Mouse (Mus musculus) B cell, adult 2 months (primary cell): ENCODE data around the gene Pitpnm1.

Experiments
- DNase-seq, 2 experiments: peaks; one replicate each; pipeline ENCODE4 v3.0.0; 2022

The Pitpnm1 gene

DNA sequence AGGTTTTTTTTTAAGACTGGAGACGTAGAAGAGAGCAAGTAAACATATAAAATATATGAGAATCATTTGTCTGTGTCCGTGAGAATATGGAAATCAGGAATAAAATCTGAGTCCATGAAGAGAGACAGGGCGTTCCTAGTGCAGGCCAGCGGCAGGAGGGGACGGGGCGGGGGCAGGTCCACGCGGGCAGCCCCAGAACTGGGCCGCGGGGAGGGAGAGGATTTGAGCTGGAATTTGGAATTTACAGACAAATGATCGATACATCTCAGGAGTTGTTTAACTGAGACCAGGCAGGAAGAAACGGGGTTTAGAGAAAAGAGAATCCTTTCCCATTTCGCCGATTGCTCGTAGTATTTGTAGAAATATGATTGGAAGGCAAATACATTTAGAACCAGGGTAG, 29.5 kb upstream of the Pitpnm1 start:
- no peak for DNase-seq

DNA sequence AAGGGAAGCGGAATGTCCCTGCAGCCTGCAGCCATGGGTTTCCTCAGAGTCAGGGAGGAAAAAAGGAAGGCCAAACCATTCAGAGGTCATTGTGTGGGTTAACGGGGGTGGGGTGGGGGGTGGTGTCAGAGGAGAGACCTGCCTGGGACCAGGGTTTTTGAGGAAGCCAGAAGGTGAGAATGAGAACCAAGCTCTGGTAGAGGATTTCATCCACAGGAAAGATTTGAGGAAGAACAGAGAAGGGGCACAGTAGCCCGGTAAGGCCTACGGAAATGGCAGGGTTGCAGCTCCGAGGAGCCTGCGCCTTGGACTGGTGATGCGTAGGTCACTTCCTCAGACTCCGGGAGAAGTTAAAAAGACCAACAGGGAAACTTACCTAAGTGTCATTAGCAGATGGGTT, 29.0 kb upstream of the Pitpnm1 start:
- DNase-seq: no peak

GRCm38 (mm10) chr19:4071406-4071805, 28.4 kb upstream of the Pitpnm1 start:
- DNase-seq: no peak

DNA sequence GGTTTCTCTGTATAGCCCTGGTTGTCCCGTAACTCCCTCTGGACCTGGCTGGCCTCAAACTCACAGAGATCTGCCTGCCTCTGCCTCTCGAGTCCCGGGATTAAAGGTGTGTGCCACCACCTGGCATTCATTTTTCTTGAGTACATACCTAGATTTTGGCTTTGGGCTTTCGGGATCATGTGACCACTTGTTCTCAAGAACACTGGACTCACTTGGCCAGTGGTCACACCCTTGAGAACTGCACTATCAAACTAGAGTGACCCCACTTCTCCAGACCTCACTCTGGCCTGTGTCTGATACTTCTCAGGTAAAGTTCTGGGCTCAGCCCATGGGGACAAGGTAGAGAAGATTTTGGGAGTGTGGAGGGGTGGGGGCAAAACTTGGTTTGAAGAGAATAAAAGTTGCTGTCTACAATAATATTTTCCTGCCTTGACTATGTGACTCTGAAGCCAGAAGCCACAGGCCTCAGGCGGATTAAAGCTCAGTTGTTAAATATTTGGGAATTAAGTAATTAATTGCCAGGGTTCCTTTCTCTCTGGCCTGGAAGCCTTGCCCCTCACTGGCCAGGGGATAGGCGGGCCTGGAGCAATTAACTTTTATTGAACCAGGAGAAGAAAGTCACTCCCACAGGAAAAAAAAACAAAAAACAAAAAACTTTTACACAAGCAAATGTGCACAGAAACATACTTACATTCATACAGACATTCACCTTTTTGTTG, 26.9 kb upstream of the Pitpnm1 start:
- DNase-seq: no peak

DNA sequence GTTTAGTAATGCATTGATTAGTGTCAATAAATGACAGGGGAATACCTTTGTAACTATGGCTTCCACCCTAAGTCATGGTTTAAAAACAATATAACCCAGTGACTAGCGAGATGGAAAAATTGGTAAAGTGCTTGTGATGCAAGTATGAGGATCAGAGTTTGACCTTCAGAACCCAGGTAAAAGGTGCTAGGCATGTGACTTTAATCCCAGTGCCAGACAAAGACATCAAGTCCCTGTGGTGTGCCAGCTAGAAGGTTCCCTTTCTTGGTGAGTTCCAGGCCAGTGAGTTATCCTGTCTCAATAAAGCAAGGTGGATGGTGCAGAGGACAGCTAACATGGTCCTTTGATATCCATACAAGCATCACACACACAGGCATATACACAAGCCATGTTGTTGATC, 24.3 kb upstream of the Pitpnm1 start:
- no peak for DNase-seq

GRCm38 (mm10) chr19:4079594-4079993, 20.2 kb upstream of the Pitpnm1 start:
- no peak for DNase-seq

- DNase-seq: no peak
Measured at GRCm38 (mm10) chr19:4080511-4081009, 19.2 kb upstream of the Pitpnm1 start.

GRCm38 (mm10) chr19:4081394-4081793, 18.4 kb upstream of the Pitpnm1 start, which contains the start of gene Cabp2:
TSS of gene Cabp2 (plus strand) at chr19:4081578.
- no peak for DNase-seq

GRCm38 (mm10) chr19:4082219-4082965, 17.4 kb upstream of the Pitpnm1 start:
- DNase-seq: no peak

GRCm38 (mm10) chr19:4083316-4083715, 16.5 kb upstream of the Pitpnm1 start:
- no peak for DNase-seq

- no peak for DNase-seq
Measured at GRCm38 (mm10) chr19:4083826-4084225, 16.0 kb upstream of the Pitpnm1 start.

DNA sequence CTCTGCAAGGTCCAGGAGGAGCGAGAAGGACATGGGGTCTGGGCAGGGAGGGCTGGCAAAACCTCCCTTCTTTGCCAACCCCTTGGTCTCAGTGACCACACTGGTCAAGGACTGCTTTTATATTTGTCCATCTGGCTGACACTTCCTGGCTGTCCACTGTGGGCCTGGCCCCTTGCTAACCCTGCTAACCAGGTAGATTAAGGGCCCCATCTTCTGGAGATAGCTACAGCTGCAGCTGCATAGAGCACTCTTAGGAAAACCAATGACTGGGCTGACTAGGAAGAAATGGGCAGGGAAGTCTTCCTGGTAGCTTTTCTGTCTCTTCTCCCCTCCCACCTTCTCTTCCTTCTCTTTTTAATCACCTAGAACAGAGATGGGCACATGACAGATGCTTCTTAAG, 14.8 kb upstream of the Pitpnm1 start:
- DNase-seq: no peak

GRCm38 (mm10) chr19:4086156-4086555, 13.6 kb upstream of the Pitpnm1 start:
- DNase-seq: no peak

- no peak for DNase-seq
Measured at GRCm38 (mm10) chr19:4087090-4087489, 12.7 kb upstream of the Pitpnm1 start.

DNA sequence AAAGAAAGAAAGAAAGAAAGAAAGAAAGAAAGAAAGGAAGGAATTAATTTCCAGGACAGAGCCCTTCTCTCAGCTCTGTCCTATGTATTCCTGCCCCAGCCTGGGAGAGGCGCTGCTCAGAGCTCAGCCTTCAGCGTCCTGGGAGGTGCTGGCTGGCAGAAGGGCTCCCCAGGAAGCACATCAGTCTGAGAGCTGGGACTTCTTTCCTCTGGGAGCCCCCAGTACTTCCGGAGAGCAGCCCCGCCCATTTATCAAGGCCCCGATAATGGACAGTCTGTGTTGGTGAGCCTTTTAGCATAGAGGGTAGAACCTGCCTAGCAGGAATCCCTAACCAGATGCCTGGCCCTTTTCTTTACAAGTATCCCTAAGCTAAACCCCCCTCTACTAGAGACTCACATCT, 11.7 kb upstream of the Pitpnm1 start:
- no peak for DNase-seq

DNA sequence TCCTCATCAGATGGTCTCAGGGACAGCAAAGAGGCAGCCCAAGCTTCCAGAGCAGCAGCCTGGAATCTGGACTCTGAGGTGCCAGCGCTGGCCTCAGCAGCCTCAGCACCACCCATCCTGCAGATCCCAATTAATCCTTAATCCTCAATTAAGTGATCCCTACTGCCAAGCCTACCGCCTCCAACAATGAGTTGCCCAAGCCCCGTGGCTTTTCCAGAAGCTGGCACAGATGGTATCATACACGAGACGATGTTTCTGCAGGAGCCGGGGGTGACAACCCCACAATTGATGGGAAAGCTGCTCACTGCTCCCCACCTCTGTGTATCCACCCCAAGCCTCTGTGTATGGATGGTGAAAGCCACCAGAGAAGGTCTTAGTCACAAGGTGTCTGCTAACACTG, 10.7 kb upstream of the Pitpnm1 start:
- no peak for DNase-seq

DNA sequence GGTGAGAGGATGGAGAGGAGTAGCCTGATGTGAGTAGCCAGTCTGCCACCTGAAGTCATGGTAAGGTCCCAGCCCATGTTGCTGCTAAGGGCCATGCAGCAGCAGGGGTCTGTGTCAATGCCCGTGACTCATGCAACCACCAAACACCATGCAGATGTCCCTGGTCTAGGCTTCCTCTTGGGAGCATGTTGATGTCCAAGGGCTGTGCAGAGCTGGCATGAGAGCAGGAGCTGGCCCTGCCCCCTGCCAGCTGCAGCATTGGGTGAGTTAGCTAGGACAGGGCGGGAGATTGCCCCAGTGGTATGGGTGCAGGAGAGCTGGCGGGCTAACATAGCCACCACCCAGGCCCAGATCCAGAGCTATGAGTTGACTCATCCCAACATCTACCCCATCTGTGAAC, 9.4 kb upstream of the Pitpnm1 start:
- no peak for DNase-seq

GRCm38 (mm10) chr19:4091383-4091782, 8.4 kb upstream of the Pitpnm1 start:
- DNase-seq: no peak

DNA sequence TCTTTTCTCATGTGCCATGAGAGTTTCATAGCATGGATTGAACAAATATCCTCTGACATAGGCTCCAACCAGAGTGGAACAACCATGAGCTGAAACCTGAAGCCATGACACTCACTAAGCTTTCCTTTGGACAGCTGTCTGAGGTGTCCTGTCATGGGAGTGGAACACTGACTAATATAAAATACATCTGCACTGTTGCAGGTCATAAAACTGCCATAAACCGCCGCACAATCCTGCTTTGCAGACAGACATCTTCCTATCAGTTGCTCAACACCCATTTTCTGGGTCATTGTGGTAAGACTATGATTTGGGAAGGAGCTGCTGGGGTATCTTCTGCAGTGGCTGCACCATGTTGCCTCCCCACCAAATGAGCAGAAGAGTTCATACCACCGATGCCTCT, 7.0 kb upstream of the Pitpnm1 start:
- no peak for DNase-seq

GRCm38 (mm10) chr19:4093772-4094171, 6.0 kb upstream of the Pitpnm1 start:
- DNase-seq: no peak

- DNase-seq: no peak
Measured at GRCm38 (mm10) chr19:4094348-4094747, 5.5 kb upstream of the Pitpnm1 start.

DNA sequence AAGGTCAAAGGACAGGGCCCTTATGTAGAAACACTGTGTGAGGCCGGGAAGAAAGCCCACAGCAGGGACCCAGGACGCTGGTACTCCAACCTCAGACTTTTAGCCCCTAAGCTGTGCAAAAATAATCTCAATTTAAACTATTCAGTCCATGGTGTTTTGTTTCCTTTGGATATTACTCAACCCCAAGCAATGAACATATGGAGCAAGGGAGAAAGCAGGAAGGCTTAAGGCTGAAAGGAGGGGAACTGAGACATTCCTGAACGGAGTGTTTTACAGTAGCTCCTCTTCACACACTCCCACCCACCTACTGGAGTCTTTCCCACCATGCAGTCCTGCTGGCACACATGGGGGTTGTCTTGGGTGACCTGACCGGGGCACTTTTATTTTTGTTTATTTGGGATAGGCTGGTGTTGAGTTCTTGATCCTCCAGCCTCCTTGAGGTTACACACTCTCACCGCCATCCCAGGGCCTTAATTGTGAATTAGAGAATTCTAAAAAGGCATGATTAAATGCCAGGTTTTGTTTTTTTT, 5.0 kb upstream of the Pitpnm1 start:
- DNase-seq: no peak

DNA sequence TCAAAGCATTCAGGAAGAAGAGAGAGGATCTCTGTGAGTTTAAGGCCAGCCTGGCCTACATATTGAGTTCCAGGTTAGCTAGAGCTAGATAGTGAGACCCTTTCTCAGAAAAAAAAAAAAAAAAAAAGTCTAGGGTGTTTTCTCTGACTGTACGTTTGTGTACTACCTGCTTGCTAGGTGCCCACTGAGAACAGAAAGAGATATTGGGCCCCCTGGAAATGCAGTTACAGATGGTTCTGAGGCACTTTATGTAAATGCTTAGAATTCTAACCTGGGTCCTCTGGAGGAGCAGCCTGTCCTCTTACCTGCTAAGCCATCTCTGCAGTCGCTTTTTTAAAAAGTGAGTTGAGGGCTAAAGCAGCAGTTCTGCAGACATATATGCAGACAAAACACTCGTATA, 4.0 kb upstream of the Pitpnm1 start:
- no peak for DNase-seq
